Mouse (Mus musculus) thymus, postnatal 0 days (tissue): ENCODE measurements at regions not wholly inside any gene's neighbourhood (a gene's known extent, or its start where the extent isn't known, plus 50 kb on each side); places are given as distances from the start of the nearest gene placed in this dataset.
"Not testable (repeated sequence)": the region's sequence is repeated elsewhere in the genome, so short reads cannot be mapped to it uniquely, and the experiment has no call there.

ENCODE experiments used
- DNase-seq: peaks from one replicate; pipeline ENCODE4 v3.0.0-alpha.2; 2015; ENCODE audit warnings: low spot score

DNA sequence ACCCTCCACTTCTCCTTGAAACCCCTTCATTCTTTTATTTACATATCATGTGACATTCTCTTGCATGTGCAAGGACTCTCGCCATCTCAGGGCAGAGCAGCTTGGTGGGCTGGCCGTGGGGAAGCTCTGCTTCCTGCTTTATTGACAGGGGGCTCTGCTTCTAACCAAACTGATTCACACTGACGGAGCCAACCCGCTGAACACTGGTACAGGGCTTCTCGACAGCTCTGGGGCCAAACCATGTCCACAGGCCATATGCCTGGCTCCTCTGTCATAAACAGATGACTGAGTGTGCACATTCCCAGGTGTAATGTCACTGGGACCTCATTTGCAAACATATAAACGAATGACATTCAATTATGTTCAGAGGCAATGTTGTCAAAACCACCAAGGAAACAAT, 800.7 kb downstream of the Ttll7 start:
- DNase-seq = no peak

DNA sequence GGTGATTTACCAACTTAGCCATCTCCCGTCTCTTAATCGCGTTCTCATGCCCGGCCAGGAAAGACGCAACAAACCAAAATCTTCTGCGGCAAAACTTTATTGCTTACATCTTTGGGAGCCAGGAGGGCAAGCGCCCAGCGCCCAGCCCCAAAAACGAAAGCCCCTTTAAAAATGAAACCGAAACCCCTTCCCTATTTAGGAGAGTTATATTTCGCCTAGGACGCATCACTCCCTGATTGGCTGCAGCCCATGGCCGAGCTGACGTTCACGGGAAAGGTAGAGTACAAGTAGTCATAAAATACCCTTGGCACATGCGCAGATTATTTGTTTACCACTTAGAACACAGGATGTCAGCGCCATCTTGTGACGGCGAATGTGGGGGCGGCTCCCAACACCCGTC, 783.3 kb downstream of the Ttll7 start:
- not testable (repeated sequence) for DNase-seq

GRCm38 (mm10) chr3:147631151-147631550, 779.0 kb downstream of the Ttll7 start:
- no peak for DNase-seq

- no peak for DNase-seq
Measured at GRCm38 (mm10) chr3:147583697-147584315, 731.6 kb downstream of the Ttll7 start.

- DNase-seq = no peak
Measured at GRCm38 (mm10) chr3:147571850-147572249, 719.7 kb downstream of the Ttll7 start.

GRCm38 (mm10) chr3:147545329-147546006, 693.3 kb downstream of the Ttll7 start:
- no peak for DNase-seq

- no peak for DNase-seq
Measured at GRCm38 (mm10) chr3:147542285-147542684, 690.1 kb downstream of the Ttll7 start.

- no peak for DNase-seq
Measured at GRCm38 (mm10) chr3:147537584-147537983, 685.4 kb downstream of the Ttll7 start.

- DNase-seq = no peak
Measured at GRCm38 (mm10) chr3:147532196-147532595, 680.0 kb downstream of the Ttll7 start.

- DNase-seq = no peak
Measured at GRCm38 (mm10) chr3:147531608-147532180, 679.5 kb downstream of the Ttll7 start.
